ENCODE assay signal across 22 mouse cellular contexts in the genomic region with DNA sequence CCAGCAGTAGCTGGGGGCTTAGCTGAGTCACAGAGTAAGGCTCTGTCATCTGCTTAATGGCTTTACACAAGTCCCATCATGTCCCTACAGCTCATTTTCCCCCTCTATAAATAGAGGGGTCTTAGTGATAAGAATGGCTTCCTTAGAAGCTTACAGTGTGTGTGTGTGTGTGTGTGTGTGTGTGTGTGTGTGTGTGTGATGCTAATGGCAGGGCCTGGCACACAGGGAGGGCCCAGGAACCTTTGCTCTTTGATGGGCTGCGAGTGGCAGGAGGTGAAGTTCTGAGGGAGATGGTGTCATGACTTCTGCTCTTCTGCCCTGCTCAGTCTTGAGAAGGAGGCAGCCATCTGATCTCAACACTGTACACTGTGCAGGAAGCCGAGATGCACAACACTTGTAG.
DNase-seq lines count a peak whose midpoint lies in the region; TF ChIP-seq lines count a peak whose summit lies in the region.
"Had no signal": no experiment of that assay in that cellular context is flagged by ENCODE, and none has a peak within 500 bp of the region (broad histone marks: within the 10 kb centered on the region; RNA-seq: fewer than 3 reads in every experiment).

No protein-coding gene starts in this region.

- H3K4me3 ChIP-seq in olfactory bulb, adult 2 months (ENCODE audit: insufficient read depth, low read depth, low read length): no peak overlapping the region
- no peak overlapping the region for H3K4me3 ChIP-seq in midbrain, embryonic 10.5 days
- H3K4me3 ChIP-seq: embryonic facial prominence, embryonic 13.5 days; erythroblast, embryonic 14.5 days; forebrain, embryonic 12.5 days; gastrocnemius, adult 2 months; neural tube, embryonic 13.5 days had no signal

- no peaks in the 10 kb centered on the region for H3K27me3 ChIP-seq in midbrain, embryonic 10.5 days (ENCODE audit: low read depth, poor library complexity, severe bottlenecking)
- H3K27me3 ChIP-seq: embryonic facial prominence, embryonic 13.5 days; forebrain, embryonic 12.5 days; neural tube, embryonic 13.5 days had no signal

- TF ChIP-seq POLR2A in olfactory bulb, adult 2 months (IDR thresholded peaks at IDR 0.05; ENCODE audit: insufficient read depth, low read depth, low read length): no peak

- no peak for TF ChIP-seq CTCF in olfactory bulb, adult 2 months (IDR thresholded peaks at IDR 0.05; ENCODE audit: insufficient read depth, low read depth, low read length)

- H3K27ac ChIP-seq in olfactory bulb, adult 2 months (ENCODE audit: insufficient read depth, low read depth, low read length): peak overlapping the region; percentile 52; the same call in 1 of the 2 replicates
- no peak overlapping the region for H3K27ac ChIP-seq in midbrain, embryonic 10.5 days (replicated peaks)
- H3K27ac ChIP-seq: embryonic facial prominence, embryonic 13.5 days; forebrain, embryonic 12.5 days; gastrocnemius, adult 2 months; hindbrain, embryonic 14.5 days; kidney, postnatal 0 days had no signal

- DNase-seq in retina, postnatal 1 day: peak; percentile 64
- DNase-seq in retina, embryonic 14.5 days (ENCODE audit: low spot score): no peak
- peak; percentile 29 for DNase-seq in T-cell, adult 2 months (ENCODE audit: low spot score)
- peak; percentile 58 to 64 for DNase-seq in thymus, postnatal 36 days
- DNase-seq in c-Kit-positive CD71-positive TER-119-positive erythroid progenitor cells, embryonic 14.5 days (ENCODE audit: low spot score): no peak
- DNase-seq in midbrain, embryonic 10.5 days (ENCODE audit: low spot score): no peak
- no peak for DNase-seq in left cerebral cortex, adult 8-10 months (ENCODE audit: low spot score in 2 of 2)
- DNase-seq: adrenal gland, postnatal 36 days; cerebellum, adult 2 months; cerebellum, postnatal 36 days; embryo, embryonic 11 days; gastrocnemius, adult 2 months; kidney, adult 18-20 months; lung, adult 2 months; midbrain, embryonic 14.5 days had no signal

- 89% methylated on average over 2 of the region's 2 CpGs for WGBS in olfactory bulb, adult 2 months
- WGBS in midbrain, embryonic 10.5 days: 84% methylated on average over 2 of the region's 2 CpGs

- H3K36me3 ChIP-seq in midbrain, embryonic 10.5 days: peaks cover 12% of the 10 kb centered on the region; the same call in 1 of the 2 replicates
- H3K36me3 ChIP-seq: forebrain, embryonic 12.5 days; neural tube, embryonic 13.5 days had no signal

- H3K9me3 ChIP-seq in midbrain, embryonic 10.5 days (replicated peaks): no peaks in the 10 kb centered on the region
- H3K9me3 ChIP-seq: embryonic facial prominence, embryonic 13.5 days; forebrain, embryonic 12.5 days; neural tube, embryonic 13.5 days had no signal

- peaks cover 13% of the 10 kb centered on the region for H3K4me1 ChIP-seq in olfactory bulb, adult 2 months (ENCODE audit: control insufficient read depth, insufficient read depth, low read length)
- peaks cover 33% of the 10 kb centered on the region for H3K4me1 ChIP-seq in midbrain, embryonic 10.5 days
- H3K4me1 ChIP-seq: embryonic facial prominence, embryonic 13.5 days had no signal

Comparison
In these comparisons a context has a peak if more than half of its experiments do, and no peak if none do; other contexts are left out.
1. DNase-seq: peak in retina, postnatal 1 day (single experiment), T-cell, adult 2 months (single experiment) and thymus, postnatal 36 days (2 of 2); none in retina, embryonic 14.5 days (single experiment), c-Kit-positive CD71-positive TER-119-positive erythroid progenitor cells, embryonic 14.5 days (single experiment), midbrain, embryonic 10.5 days (single experiment) and left cerebral cortex, adult 8-10 months (0 of 2).